Mouse (Mus musculus): ENCODE measurements around the gene Mydgf.

GRCm38 (mm10) chr17:56148790-56149618 is 34.7 kb downstream of the Mydgf start:
- no peak for TF ChIP-seq MAZ (IDR thresholded peaks at IDR 0.05; ENCODE audit: low read depth, low read length)
- no peak for TF ChIP-seq KAT2A (IDR thresholded peaks at IDR 0.05; ENCODE audit: insufficient replicate concordance, low read length)
- no peak for TF ChIP-seq ZMIZ1 (IDR thresholded peaks at IDR 0.05; ENCODE audit: low read depth, low read length)
- no peak for TF ChIP-seq CTCF (conservative IDR thresholded peaks at IDR 0.05 in 1 of 2, IDR thresholded peaks at IDR 0.05 in 1 of 2; ENCODE audit: low read depth in 2 of 2, low read length in 2 of 2)
- TF ChIP-seq ZKSCAN1 (IDR thresholded peaks at IDR 0.05; ENCODE audit: borderline replicate concordance, low read depth, low read length): no peak
- TF ChIP-seq POLR2A (IDR thresholded peaks at IDR 0.05; ENCODE audit: low read depth, low read length): no peak
- no peak for TF ChIP-seq USF1 (IDR thresholded peaks at IDR 0.05; ENCODE audit: low read depth, low read length)
- no peak for TF ChIP-seq MXI1 (IDR thresholded peaks at IDR 0.05; ENCODE audit: low read depth, low read length)
- no peak for TF ChIP-seq USF2 (conservative IDR thresholded peaks at IDR 0.05; ENCODE audit: low read depth, low read length)
- TF ChIP-seq ZNF384 (IDR thresholded peaks at IDR 0.05; ENCODE audit: low read depth, low read length): no peak

Measured in CH12.LX (cell line).